Mouse (Mus musculus) kidney, adult 2 months (tissue): ENCODE data around the gene Sgf29.

Source experiments
- CTCF ChIP-seq: fragments of 200-500 bp; conservative IDR thresholded peaks from 2 replicates; pipeline ENCODE4 v1.5.1; 2011; ENCODE audit warnings: low read depth, mild to moderate bottlenecking, control low read depth, low read length, moderate library complexity, mixed read lengths; ENCODE audit not compliant: insufficient read depth, insufficient read length
- POLR2A ChIP-seq: fragments of 200-500 bp; IDR thresholded peaks from one replicate; pipeline ENCODE4 v1.6.1; 2011; ENCODE audit warnings: low read depth, low read length, control low read depth

- TF ChIP-seq CTCF (peak; percentile 84), POLR2A (no peak)
Observed at GRCm38 (mm10) chr7:126636733-126637520, 12.2 kb upstream of the Sgf29 start.
